Mouse (Mus musculus): ENCODE measurements around the gene Sorcs2. TPM values are rescaled to one million over a fixed set of nuclear protein-coding genes. Genes with fewer than 3 reads are reported as not detected.
A peak's percentile ranks its signal among the peaks of the same experiment; 100 is the strongest.

Sorcs2 gene
- polyA plus RNA-seq, 1 experiment, result 2.5 TPM

DNA sequence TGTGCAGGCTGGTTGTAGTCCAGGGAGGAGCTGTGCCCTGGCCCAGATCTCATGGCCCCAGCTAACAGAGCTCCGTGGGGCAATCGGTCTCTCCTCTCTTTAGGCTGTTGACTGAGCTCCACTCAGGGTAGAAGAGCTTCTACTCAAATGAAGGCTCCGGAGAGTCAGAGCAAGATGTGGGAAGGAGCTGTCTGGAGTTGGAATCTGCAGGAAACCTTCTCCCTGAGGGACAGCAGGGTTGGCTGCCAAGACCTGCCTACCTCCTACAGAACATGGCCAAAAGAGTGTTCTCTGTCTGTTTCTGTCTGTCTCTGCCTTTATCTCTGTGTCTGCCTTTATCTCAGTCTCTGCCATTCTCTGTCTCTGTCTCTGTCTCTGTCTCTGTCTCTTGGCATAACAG lies 31.6 kb upstream of the Sorcs2 start:
- H3K27ac ChIP-seq (ENCODE audit: control insufficient read depth, insufficient read depth, low read depth, low read length, poor library complexity), result no peak overlapping the region
- 79% methylated on average over 3 of the region's 3 CpGs for WGBS
- no peak overlapping the region for H3K4me3 ChIP-seq (replicated peaks; ENCODE audit: control insufficient read depth, low read depth, low read length)
- no peaks in the 10 kb centered on the region for H3K4me1 ChIP-seq (ENCODE audit: control insufficient read depth, insufficient read depth, low read length)
- TF ChIP-seq POLR2A (IDR thresholded peaks at IDR 0.05; ENCODE audit: borderline replicate concordance, control insufficient read depth, low read depth, low read length), result no peak
- TF ChIP-seq CTCF (IDR thresholded peaks at IDR 0.05; ENCODE audit: control insufficient read depth, insufficient read depth, low read length), result no peak

DNA sequence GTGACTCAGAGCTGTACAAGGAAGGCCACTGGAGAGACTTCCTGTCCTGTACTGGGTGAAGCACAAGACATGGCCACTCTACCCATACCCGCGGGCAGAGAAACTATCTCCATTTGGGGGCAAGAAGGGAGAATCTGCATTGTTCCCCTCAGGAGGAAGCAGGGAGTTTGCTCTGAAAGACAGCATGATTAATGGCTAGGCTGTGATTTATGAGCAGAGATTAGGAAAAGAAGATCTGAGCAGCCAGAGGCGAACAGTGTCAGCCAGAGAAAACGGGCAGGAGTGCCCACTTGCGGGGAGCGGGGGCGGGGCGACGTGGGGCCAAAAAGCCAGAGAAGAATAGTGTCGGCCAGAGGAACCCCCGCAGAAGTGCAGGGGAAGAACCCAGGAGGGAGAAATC lies 29.9 kb upstream of the Sorcs2 start:
- 26% methylated on average over 11 of the region's 11 CpGs for WGBS

DNA sequence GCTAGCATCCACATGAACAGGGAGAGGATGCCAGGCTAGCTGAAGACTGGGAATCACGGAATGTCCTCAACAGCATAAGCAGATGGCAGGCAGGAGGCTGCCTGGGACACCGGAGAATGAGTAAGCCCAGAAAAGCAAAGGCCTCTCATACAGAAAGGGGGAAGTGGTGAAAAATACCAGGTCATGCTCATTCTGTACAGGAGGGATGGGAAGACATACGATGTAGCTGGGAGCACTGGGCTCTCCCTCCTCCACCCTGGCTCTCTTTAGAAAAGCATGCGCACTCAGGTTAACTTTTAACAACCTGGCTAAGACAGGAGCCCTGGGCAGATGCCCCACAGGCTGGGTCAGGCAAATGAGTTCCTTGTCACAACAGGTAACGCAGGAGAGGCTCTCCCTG lies 28.5 kb upstream of the Sorcs2 start:
- H3K27ac ChIP-seq (ENCODE audit: control insufficient read depth, insufficient read depth, low read depth, low read length, poor library complexity), result no peak overlapping the region
- H3K4me1 ChIP-seq (ENCODE audit: control insufficient read depth, insufficient read depth, low read length), result no peaks in the 10 kb centered on the region
- H3K4me3 ChIP-seq (replicated peaks; ENCODE audit: control insufficient read depth, low read depth, low read length), result no peak overlapping the region
- TF ChIP-seq POLR2A (IDR thresholded peaks at IDR 0.05; ENCODE audit: borderline replicate concordance, control insufficient read depth, low read depth, low read length) (no peak), CTCF (IDR thresholded peaks at IDR 0.05; ENCODE audit: control insufficient read depth, insufficient read depth, low read length) (no peak)
- 30% methylated on average over 5 of the region's 5 CpGs for WGBS

More for the DNA sequence above, 29.9 kb upstream of the Sorcs2 start:
- Histone ChIP-seq H3K27ac (ENCODE audit: control insufficient read depth, insufficient read depth, low read depth, low read length, poor library complexity) (no peak overlapping the region), H3K4me3 (replicated peaks; ENCODE audit: control insufficient read depth, low read depth, low read length) (no peak overlapping the region), H3K4me1 (ENCODE audit: control insufficient read depth, insufficient read depth, low read length) (no peaks in the 10 kb centered on the region)
- TF ChIP-seq POLR2A (IDR thresholded peaks at IDR 0.05; ENCODE audit: borderline replicate concordance, control insufficient read depth, low read depth, low read length) (no peak), CTCF (IDR thresholded peaks at IDR 0.05; ENCODE audit: control insufficient read depth, insufficient read depth, low read length) (no peak)

DNA sequence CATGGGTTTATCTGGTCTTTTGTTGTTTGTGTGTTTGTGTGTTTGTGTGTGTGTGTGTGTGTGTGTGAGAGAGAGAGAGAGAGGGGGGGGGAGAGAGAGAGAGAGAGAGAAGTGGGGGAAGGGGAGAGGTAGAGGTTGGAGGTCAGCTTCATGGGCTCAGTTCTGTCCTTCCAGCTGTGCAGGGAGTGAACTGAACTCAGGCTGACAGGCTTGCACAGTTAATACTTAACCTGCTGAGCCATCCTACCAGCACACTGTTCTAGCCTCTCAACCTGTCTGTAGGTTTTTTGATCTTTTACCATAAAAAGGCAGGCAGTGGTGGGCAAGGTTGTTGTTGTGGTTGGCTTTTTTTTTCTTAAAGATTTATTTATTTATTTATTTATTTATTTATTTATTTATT lies 26.7 kb upstream of the Sorcs2 start:
- Histone ChIP-seq H3K4me1 (ENCODE audit: control insufficient read depth, insufficient read depth, low read length) (no peaks in the 10 kb centered on the region), H3K4me3 (replicated peaks; ENCODE audit: control insufficient read depth, low read depth, low read length) (no peak overlapping the region), H3K27ac (ENCODE audit: control insufficient read depth, insufficient read depth, low read depth, low read length, poor library complexity) (no peak overlapping the region)
- TF ChIP-seq POLR2A (IDR thresholded peaks at IDR 0.05; ENCODE audit: borderline replicate concordance, control insufficient read depth, low read depth, low read length) (no peak), CTCF (IDR thresholded peaks at IDR 0.05; ENCODE audit: control insufficient read depth, insufficient read depth, low read length) (no peak)

DNA sequence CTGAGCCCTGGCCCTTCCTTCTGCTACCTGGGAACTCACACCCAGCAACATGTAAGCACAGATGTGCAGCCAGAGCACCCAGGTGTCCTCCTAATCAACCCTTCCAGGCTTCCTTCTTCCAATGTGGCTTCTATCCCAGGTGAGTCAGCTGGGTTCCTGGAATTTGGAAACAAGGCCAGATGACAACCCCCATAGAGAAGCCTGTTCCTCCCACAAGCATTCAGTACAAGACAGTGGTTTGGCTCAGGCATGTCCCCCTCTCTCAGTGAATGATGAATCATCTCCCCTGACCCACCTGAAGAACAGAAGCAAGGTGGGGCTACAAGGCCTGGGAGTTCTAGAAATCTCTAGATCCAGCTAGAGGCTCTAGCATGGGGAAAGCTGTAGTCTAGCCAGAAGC lies 24.8 kb upstream of the Sorcs2 start:
- Histone ChIP-seq H3K4me3 (replicated peaks; ENCODE audit: control insufficient read depth, low read depth, low read length) (no peak overlapping the region), H3K4me1 (ENCODE audit: control insufficient read depth, insufficient read depth, low read length) (no peaks in the 10 kb centered on the region), H3K27ac (ENCODE audit: control insufficient read depth, insufficient read depth, low read depth, low read length, poor library complexity) (no peak overlapping the region)
- TF ChIP-seq POLR2A (IDR thresholded peaks at IDR 0.05; ENCODE audit: borderline replicate concordance, control insufficient read depth, low read depth, low read length) (no peak), CTCF (IDR thresholded peaks at IDR 0.05; ENCODE audit: control insufficient read depth, insufficient read depth, low read length) (no peak)

DNA sequence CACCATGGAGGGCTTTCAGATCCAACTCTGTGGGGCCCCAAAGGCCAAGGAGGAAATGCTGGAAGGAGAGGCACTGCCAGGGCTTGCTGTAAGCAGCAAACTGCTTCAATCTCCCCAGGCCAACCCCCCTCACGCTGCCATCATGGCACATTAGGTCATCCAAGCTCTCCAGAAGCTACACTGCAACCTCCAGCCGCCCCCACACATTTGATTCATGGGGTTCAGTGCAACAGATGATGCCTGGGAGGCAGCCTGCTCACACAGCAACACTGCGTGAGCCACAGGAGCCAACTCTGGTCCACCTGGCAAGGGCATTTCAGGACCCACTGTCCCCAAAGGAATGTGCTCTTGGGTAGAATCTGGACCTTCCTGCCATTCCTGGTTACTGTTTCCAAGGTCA lies 21.9 kb upstream of the Sorcs2 start:
- no peak overlapping the region for H3K4me3 ChIP-seq (replicated peaks; ENCODE audit: control insufficient read depth, low read depth, low read length)
- no peak overlapping the region for H3K27ac ChIP-seq (ENCODE audit: control insufficient read depth, insufficient read depth, low read depth, low read length, poor library complexity)
- TF ChIP-seq POLR2A (IDR thresholded peaks at IDR 0.05; ENCODE audit: borderline replicate concordance, control insufficient read depth, low read depth, low read length), result no peak
- WGBS, result 70% methylated on average over 3 of the region's 3 CpGs
- no peaks in the 10 kb centered on the region for H3K4me1 ChIP-seq (ENCODE audit: control insufficient read depth, insufficient read depth, low read length)

DNA sequence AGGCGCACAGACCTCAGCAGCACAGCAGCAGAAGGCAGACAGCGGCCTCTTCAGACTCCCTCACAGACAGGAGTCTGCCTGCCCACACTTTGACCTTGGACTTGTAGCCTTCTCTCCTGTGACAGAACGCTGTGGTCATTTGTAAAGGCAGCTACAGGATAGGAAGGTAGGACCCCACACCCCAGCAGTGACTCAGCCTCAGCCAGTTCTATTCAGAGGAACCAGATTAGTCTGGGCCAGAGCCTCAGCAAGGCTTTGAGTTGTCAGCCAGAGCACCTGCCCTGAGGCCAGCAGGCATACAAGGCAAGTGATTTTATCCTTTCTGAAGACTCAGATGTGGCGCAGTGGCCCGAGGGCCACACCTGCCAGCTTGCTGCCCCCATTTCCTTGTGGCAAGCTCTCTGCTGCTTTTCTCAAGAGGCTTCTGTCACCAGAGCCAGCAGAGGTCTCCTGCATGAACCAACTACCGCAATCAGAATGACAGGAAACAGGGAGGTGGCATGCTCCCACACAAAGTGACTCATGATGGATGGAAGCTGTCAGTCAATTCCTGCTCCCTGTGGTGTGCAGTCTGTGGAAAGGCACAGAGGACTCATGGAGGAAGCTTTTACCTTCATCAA lies 16.9 kb upstream of the Sorcs2 start:
- Histone ChIP-seq H3K27ac (ENCODE audit: control insufficient read depth, insufficient read depth, low read depth, low read length, poor library complexity) (no peak overlapping the region), H3K4me3 (replicated peaks; ENCODE audit: control insufficient read depth, low read depth, low read length) (no peak overlapping the region), H3K4me1 (ENCODE audit: control insufficient read depth, insufficient read depth, low read length) (no peaks in the 10 kb centered on the region)
- WGBS, result 28% methylated on average over 6 of the region's 6 CpGs
- TF ChIP-seq CTCF (IDR thresholded peaks at IDR 0.05; ENCODE audit: control insufficient read depth, insufficient read depth, low read length), result no peak
- no peak for TF ChIP-seq POLR2A (IDR thresholded peaks at IDR 0.05; ENCODE audit: borderline replicate concordance, control insufficient read depth, low read depth, low read length)

DNA sequence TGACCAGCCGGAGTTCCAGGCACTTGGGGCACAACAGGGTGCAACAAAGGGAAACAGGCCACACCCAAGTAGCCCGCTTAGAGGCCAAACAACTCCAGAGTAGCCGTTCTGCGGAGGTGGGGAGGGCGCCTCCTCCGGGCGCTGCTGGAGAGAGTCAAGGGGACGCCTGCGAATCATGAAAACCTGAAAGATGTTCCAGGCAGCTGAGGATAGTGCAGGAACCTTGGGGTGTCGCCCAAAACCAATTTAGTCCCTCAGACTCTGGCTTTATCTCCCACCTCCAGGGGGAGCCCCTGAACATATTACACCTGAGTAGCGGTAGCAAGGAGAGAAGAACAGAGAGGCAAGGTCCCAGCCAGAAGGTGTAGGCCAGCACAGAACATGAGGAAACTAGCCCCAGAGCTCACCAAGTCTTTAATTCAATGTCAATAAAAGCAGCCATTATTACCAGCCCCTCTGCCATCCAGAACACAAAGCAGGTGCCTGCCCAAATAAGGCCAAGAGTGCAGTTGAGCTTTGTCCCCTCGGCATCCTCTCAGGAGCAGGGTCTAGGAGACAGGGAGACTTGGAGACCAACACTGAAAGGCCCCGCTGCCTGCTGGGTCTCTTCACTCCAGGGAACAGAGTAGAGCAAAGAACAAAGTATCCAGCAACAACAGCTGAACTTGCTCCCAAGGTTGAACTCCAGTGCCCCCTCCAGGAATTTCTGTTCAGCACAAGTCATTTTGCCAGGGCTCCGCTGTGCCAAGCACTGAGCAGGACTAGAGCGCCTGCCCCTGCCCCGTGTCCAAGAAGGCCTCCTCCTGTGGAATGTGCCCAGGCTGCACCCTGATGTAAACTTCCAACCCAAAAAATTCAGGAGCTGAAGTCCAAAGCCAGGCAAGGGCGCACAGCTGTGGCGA lies 775 bp upstream of the Sorcs2 start:
- Histone ChIP-seq H3K27ac (ENCODE audit: control insufficient read depth, insufficient read depth, low read depth, low read length, poor library complexity) (no peak overlapping the region; the same call in 1 of the 2 replicates), H3K4me3 (replicated peaks; ENCODE audit: control insufficient read depth, low read depth, low read length) (no peak overlapping the region), H3K4me1 (ENCODE audit: control insufficient read depth, insufficient read depth, low read length) (no peaks in the 10 kb centered on the region)
- 21% methylated on average over 18 of the region's 18 CpGs for WGBS
- TF ChIP-seq CTCF (IDR thresholded peaks at IDR 0.05; ENCODE audit: control insufficient read depth, insufficient read depth, low read length), result peak; percentile 36; the same call in 1 of the 2 replicates
- no peak for TF ChIP-seq POLR2A (IDR thresholded peaks at IDR 0.05; ENCODE audit: borderline replicate concordance, control insufficient read depth, low read depth, low read length)
